In the genomic region with DNA sequence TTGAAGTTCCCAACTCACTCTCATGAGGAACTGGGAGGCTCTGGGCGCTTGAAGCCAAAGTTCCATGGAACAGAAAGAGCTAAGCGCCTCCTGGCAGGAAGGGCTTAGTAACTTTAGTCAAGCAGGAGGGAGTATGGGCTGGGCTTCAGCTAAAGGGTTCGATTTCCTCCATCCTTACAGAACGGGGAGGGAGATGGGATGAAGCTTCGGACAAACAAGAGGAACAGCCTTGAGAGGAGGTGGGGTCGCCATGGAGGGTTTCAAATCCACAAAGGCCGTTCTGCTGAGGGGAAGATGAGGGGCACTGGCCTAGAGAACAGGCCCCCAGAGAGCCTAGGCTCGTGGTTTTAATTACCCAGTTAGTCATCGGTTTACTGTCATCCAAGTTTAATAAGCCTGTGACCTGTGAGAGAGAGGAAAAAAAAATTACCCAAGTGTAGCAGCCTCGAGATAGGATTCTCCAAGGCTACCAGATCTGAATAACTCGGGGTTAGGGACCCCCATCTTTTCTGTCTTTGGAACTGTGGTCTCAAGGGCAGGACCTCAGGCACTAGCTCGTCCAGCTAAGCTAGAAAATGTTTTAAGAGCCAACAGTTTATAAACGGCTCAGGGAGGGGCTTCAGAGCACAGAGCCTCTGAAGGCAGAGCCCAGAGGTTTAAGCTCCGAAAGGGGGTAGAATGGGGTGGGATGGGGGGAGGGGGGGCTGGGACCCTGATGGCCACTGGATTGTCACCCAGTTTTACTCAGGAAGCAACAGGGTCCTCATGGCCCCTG, we compare ENCODE assay signal across 8 mouse cellular contexts.
DNase-seq lines count a peak whose midpoint lies in the region; ATAC-seq lines count a peak whose summit lies in the region.

No protein-coding gene starts in this region.

- DNase-seq in heart, adult 18-20 months: peak; percentile 71
- peak; percentile 47 for DNase-seq in 416B (ENCODE audit: low read depth)
- DNase-seq in forebrain, embryonic 14.5 days (ENCODE audit: low spot score): no peak
- no peak for DNase-seq in cerebellum, postnatal 25 days
- DNase-seq in layer of hippocampus, postnatal 14 days (ENCODE audit: low spot score in 2 of 2): no peak

- H3K36me3 ChIP-seq in heart, embryonic 12.5 days: no peaks in the 10 kb centered on the region
- H3K36me3 ChIP-seq in forebrain, embryonic 14.5 days (ENCODE audit: control insufficient read depth, insufficient read depth, low read length): no peaks in the 10 kb centered on the region
- no peaks in the 10 kb centered on the region for H3K36me3 ChIP-seq in hindbrain, embryonic 16.5 days (ENCODE audit: control insufficient read depth, insufficient read depth, low read length)

- 57% methylated on average over 14 of the region's 14 CpGs for WGBS in heart, embryonic 12.5 days
- 32% methylated on average over 14 of the region's 14 CpGs for WGBS in forebrain, embryonic 14.5 days
- WGBS in hindbrain, embryonic 16.5 days: 43% methylated on average over 14 of the region's 14 CpGs

- no peak overlapping the region for H3K4me3 ChIP-seq in heart, embryonic 12.5 days
- no peak overlapping the region for H3K4me3 ChIP-seq in forebrain, embryonic 14.5 days (ENCODE audit: low read depth, low read length)
- H3K4me3 ChIP-seq in hindbrain, embryonic 16.5 days (ENCODE audit: low read length): no peak overlapping the region

- H3K4me1 ChIP-seq in heart, embryonic 12.5 days (replicated peaks): peaks cover 22% of the 10 kb centered on the region
- H3K4me1 ChIP-seq in forebrain, embryonic 14.5 days (ENCODE audit: control insufficient read depth, insufficient read depth, low read length): peaks cover 7% of the 10 kb centered on the region; the same call in 1 of the 2 replicates
- H3K4me1 ChIP-seq in hindbrain, embryonic 16.5 days (ENCODE audit: control insufficient read depth, insufficient read depth, low read depth, low read length): peaks cover 11% of the 10 kb centered on the region

- H3K27ac ChIP-seq in heart, embryonic 12.5 days (ENCODE audit: poor library complexity, severe bottlenecking): no peak overlapping the region
- no peak overlapping the region for H3K27ac ChIP-seq in forebrain, embryonic 14.5 days (ENCODE audit: low read depth, low read length)
- peak overlapping the region; percentile 16; the same call in 1 of the 2 replicates for H3K27ac ChIP-seq in hindbrain, embryonic 16.5 days (ENCODE audit: low read depth, low read length)

- H3K4me2 ChIP-seq in heart, embryonic 12.5 days: no peak overlapping the region
- H3K4me2 ChIP-seq in forebrain, embryonic 14.5 days (ENCODE audit: low read length): no peak overlapping the region
- H3K4me2 ChIP-seq in hindbrain, embryonic 16.5 days (ENCODE audit: low read length): no peak overlapping the region

- no peaks in the 10 kb centered on the region for H3K27me3 ChIP-seq in heart, embryonic 12.5 days (replicated peaks)
- H3K27me3 ChIP-seq in forebrain, embryonic 14.5 days (replicated peaks; ENCODE audit: control insufficient read depth, insufficient read depth, low read length): no peaks in the 10 kb centered on the region
- no peaks in the 10 kb centered on the region for H3K27me3 ChIP-seq in hindbrain, embryonic 16.5 days (replicated peaks; ENCODE audit: control insufficient read depth, insufficient read depth, low read length)

- no peak for ATAC-seq in heart, embryonic 12.5 days (ENCODE audit: insufficient number of reproducible peaks, low FRiP score)
- ATAC-seq in forebrain, embryonic 14.5 days: 0 out of 2 replicates have a peak, but pooled peaks have one; percentile 10
- ATAC-seq in hindbrain, embryonic 16.5 days: peak; percentile 18
- no peak for ATAC-seq in monocyte, adult 5-6 weeks (replicated peaks; ENCODE audit: insufficient number of reproducible peaks, low FRiP score, low TSS enrichment, poor library complexity, severe bottlenecking)

- H3K9ac ChIP-seq in heart, embryonic 12.5 days: no peak overlapping the region
- H3K9ac ChIP-seq in forebrain, embryonic 14.5 days (ENCODE audit: low read length): no peak overlapping the region
- no peak overlapping the region for H3K9ac ChIP-seq in hindbrain, embryonic 16.5 days (ENCODE audit: low read depth, low read length)

- H3K9me3 ChIP-seq in heart, embryonic 12.5 days (replicated peaks): no peaks in the 10 kb centered on the region
- H3K9me3 ChIP-seq in forebrain, embryonic 14.5 days (replicated peaks; ENCODE audit: control insufficient read depth, low read length): no peaks in the 10 kb centered on the region
- H3K9me3 ChIP-seq in hindbrain, embryonic 16.5 days (ENCODE audit: control insufficient read depth, low read length): no peaks in the 10 kb centered on the region

Comparison
In these comparisons a context has a peak if more than half of its experiments do, and no peak if none do; other contexts are left out.
1. DNase-seq: peak in heart, adult 18-20 months (2 of 2) and 416B (single experiment); none in forebrain, embryonic 14.5 days (single experiment), cerebellum, postnatal 25 days (0 of 2) and layer of hippocampus, postnatal 14 days (0 of 2).
2. ATAC-seq: peak in forebrain, embryonic 14.5 days (single experiment) and hindbrain, embryonic 16.5 days (single experiment); none in heart, embryonic 12.5 days (single experiment) and monocyte, adult 5-6 weeks (single experiment).